Mouse (Mus musculus): Measurements from ENCODE around the gene Tln2.

- TF ChIP-seq GATA1 (IDR thresholded peaks at IDR 0.05; ENCODE audit: low read length) (no peak), TAL1 (IDR thresholded peaks at IDR 0.05; ENCODE audit: low read length) (no peak)
These were observed 244.1 kb downstream of the Tln2 start for GRCm38 (mm10) chr9:67315356-67315755.
